Mouse (Mus musculus) spleen, adult 2 months (tissue): ENCODE measurements around the gene Rbfox1.

Experiments
- CTCF ChIP-seq: fragments of 200-500 bp; IDR thresholded peaks from 2 replicates; pipeline ENCODE4 v1.5.1; 2011; ENCODE audit warnings: mild to moderate bottlenecking, inconsistent platforms; ENCODE audit not compliant: insufficient read depth, insufficient read length, insufficient replicate concordance; ENCODE audit errors: extremely low read depth
- POLR2A ChIP-seq: fragments of 200-500 bp; IDR thresholded peaks from 2 replicates; pipeline ENCODE4 v1.6.1; 2011; ENCODE audit warnings: low read depth, low read length, inconsistent platforms

DNA sequence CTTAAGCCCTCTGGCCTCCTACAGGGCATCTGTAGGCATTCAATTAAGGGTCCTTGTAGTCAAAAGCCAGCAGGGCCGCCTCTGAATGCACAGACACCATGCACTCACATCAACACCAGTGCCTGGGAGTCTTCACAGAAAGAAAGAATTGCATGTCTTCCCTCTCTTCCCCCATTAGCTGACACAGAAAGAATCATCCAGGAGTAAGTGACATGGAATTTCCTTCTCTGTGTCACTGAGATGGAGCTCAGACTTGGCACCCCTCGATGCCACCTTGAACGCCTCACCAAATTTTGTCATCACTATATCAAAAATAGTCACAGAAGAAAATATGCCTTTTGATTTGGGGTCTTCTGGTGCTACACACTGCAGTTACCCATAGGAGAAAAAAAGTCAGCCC lies 1151.4 kb downstream of the Rbfox1 start:
- no peak for TF ChIP-seq CTCF
- no peak for TF ChIP-seq POLR2A
